Mouse (Mus musculus): ENCODE measurements at regions not wholly inside any gene's neighbourhood (a gene's known extent, or its start where the extent isn't known, plus 50 kb on each side); places are given as distances from the start of the nearest gene placed in this dataset.

DNA sequence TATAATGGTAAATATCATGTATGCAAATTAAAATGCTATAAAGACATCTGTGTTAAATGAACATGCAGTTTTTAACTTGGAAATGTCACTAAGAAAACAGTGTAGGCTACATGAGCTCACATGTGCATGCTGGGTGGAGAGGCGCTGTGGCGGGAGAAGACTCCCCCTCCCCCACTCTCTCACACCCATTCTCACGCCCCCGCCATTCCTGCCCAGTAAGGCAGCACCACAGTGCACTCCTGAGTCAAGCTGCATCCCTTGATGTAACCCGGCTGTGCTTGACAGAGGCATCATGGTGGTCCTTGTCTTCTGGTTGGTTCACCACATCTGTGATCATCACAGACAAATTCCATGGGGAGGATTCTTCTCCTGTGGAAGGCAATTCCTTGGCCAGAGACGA lies 647.1 kb upstream of the Fam19a5 start:
- in situ Hi-C loops (cut with MboI; ENCODE audit: low sequenced_read_pairs), result no loop called here

DNA sequence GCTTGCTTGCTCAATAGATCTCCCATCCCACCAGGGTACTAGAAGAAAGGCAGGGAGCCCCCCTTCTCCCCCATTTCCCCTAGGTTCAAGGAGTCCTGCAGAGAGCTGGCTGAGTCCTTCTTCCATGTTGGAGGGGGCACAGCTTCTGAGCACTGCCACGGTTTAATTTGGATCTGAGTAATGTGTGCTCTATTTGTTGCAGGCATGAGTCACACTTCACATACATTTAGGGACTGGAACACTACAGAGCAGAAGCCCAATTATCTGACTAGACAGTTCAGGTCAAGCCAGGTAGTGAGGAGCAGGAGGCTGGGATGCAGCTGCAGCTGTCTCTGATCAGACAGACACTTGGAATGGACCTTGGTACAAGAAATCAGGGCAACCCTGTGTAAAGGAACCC lies 644.1 kb upstream of the Fam19a5 start:
- in situ Hi-C loops (cut with MboI; ENCODE audit: low sequenced_read_pairs), result no loop called here

DNA sequence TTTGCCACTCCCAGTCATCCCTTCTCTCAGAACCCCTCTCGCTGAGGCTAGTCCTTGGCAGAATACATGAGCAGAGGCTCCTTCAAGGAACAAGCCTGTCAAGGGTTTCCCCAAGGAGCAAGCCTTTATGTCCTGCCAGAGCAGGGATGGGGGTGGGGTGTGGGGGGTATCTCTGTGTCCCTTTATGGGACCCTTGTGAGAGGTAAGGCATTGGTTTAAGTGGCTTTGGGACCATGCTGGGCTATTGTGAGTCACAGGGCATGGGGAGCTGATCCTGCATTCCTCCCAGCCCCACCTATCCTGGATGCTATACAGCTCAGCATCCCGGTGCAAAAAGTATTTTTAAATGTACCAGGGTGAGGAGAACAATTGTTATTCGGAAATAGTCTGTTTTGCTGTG lies 641.1 kb upstream of the Fam19a5 start:
- in situ Hi-C loops (cut with MboI; ENCODE audit: low sequenced_read_pairs), result no loop called here

DNA sequence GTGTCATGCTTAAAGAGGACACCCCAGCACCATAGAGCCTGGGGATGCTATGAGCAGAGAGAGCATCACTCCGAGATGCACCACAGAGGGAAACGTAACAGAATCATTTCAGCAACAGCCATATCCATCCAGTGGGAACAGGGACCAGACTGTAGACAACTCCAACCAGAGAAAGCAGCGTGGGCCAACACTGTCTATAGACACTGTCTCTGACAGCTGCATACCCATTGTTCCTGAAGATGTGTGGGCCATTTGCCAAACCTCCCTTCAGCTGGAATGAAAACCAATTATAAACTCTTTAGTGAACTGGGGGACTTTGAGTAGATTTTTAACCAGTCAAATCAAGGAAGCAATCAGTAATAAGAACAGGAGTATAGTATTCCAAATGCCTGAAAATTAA lies 630.8 kb upstream of the Fam19a5 start:
- in situ Hi-C loops (cut with MboI; ENCODE audit: low sequenced_read_pairs), result no loop called here

DNA sequence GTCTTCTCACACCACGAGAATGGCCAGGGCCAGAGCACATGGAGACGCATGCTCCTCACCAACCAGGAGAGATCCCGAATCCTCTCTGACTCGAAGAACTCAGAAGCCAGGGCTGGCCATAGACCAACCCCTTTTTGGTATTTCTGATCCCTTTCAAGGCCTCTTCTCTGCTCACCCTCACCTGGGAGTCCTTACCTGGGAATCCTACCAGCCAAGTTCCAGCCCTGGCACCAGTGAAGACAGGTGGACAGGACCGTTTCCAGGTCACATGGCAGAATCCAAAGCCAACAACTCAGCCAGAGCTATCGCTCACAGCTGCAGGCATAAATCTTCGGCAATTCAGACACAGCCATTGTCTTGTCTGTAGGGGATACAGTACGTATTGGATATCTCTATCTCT lies 626.2 kb upstream of the Fam19a5 start:
- in situ Hi-C loops (cut with MboI; ENCODE audit: low sequenced_read_pairs), result no loop called here

DNA sequence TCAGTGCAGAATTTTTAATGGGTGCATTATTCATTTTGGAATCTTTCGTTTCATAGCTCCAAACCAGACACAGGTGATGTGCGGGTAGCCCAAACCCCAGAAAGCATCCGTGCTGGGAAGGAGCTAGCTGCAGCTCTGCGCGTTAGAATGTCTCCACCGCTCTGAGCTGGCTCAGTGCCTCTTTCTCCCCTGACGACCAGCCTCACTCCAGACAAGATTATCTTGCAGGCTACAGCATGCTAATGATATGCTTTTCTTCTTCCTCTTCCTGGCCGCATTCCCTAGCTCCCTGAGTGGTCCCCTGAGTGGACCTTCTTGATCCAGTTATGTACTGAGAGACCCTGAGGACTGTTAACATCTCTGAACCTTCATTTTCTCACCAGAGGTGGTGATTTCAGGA lies 624.4 kb upstream of the Fam19a5 start:
- in situ Hi-C loops (cut with MboI; ENCODE audit: low sequenced_read_pairs), result no loop called here

DNA sequence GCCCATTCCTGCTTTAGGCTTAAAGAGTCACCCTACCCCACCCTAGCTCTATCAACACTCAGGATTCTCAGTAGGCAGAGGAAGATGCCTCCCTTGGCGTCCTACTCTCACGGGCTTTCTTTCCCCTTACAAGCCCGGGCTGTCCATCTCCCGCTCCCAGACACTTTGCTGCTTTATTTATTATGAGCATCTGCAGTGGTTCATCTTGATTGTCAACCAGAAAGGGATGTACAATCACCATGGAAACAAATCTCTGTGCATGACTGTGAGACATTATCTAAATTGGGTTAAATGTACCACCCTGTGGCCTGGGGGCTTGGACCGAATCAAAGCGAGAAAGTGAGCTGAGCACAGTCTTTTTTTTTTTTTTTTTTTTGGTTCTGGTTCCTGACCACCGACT lies 623.9 kb upstream of the Fam19a5 start:
- in situ Hi-C loops (cut with MboI; ENCODE audit: low sequenced_read_pairs), result no loop called here

DNA sequence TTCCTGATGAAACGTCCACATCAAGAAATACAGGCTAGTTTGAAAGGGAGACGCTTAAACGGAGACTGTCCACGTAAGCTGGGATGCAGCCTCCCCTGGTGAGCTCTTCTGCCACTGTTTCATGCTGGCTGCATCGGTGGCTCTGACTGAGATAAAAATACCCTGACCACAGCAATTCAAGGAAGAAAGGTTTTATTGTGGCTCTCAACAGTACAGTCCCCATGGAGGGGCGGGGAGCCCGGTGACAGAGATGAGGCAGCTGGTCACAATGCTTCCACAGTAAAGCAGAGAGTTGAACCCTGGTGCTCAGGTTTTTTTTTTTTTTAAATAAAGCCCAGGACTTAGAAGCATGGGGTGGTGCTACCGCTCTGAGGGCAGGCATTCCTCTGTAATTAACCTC lies 622.7 kb upstream of the Fam19a5 start:
- in situ Hi-C loops (cut with MboI; ENCODE audit: low sequenced_read_pairs), result no loop called here

DNA sequence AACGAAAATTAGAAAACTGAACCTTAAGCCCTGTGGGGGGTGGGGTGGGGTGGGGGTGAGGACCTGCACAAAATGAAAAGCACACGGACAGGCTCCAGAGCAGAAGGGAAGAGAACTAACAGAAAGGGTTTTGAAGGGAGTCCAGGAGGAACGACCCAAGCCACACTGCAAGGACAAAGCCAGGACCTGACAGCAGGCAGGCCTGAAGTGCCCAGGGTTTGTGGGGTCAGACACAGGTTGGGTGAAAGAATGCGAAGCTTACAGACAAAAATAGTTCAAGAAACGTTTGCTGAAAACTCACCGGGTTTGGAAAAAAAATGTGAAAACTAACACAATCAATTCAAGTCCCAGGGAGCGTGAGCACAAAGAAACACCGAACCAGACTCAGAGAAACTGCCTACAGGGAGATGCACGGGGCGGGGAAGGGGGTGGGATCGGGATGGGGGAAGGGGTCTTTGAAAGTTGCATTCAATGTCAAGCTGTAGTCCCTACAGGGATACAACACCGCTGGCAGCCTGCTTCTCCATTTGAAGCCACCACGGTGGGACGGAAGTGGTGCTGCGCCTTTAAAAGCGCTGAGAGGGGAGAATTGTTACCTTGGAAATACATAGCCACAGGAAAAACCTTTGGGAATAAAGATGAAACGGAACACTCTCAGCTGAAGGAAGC lies 618.9 kb upstream of the Fam19a5 start:
- in situ Hi-C loops (cut with MboI; ENCODE audit: low sequenced_read_pairs), result no loop called here

DNA sequence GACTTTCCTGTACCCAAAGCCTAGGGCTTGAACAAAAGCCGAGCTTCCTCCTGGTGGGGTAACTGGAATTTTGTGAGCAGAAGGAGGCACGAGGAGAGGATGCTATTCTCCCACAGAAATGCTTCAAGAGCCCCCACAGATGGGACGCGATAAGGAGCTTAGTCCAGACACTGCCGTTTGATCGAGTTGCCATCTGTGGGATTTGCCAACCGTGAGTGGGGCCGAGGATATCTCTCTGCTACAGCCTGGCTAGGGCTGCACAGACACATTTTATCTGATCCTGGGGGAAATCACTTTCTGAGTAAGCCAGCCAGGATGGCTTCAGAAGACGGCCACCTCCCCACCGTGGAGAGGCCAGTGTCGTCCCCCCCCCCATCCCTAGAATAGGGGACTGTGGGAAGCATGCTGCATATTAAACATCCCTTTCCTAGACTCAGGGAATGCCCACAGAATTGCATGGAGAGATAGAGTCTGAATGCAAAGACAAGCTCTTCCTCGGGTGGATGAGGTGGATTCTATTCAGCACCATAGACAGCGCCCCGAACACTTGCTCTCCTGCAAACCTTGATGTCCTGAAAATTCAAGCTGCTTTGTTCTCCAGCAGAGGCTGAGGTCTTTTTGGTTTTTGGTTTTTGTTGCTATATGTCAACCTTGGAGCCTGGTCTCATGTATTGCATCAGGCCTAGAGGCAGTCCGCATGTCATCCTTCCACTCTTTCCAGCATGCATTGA lies 611.6 kb upstream of the Fam19a5 start:
- in situ Hi-C loops (cut with MboI; ENCODE audit: low sequenced_read_pairs), result no loop called here

DNA sequence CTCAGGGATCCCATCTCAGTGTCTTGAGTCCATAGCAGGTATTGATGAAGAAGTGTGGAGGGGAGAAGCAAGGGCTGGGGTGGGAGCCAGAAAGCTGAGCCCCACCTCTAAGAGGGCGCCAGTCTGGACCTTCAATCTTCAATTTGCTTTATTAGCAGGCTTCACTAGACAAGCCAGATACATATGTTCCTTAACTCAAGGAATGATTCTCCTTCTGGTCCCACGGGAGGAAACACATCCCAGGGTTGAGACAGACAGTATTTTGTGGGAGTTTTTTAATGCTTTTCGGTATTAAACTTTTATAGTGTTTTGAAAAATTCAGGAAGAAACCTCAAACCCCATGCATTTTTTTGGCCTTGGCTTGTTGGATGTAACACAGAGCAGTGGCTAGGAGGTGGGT lies 606.7 kb upstream of the Fam19a5 start:
- in situ Hi-C loops (cut with MboI; ENCODE audit: low sequenced_read_pairs), result no loop called here

DNA sequence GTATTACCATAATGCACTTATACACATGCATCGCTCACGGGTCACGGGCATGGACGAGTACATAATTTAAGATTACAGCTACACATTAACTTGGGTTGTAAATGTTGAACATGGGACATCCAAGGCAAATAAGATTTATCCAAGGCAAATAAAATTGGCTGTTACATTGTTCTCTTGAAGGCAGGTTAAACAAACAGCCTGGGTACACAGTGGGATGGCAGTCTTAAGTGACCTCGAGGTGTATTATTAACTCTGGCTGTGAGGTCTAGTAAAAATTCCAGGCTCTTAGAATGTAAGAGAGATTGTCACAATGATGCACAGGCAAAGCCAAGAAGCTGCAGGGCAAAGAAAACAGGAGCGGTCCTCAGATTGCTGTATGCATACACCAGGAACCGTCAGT lies 599.6 kb upstream of the Fam19a5 start:
- in situ Hi-C loops (cut with MboI; ENCODE audit: low sequenced_read_pairs), result no loop called here

DNA sequence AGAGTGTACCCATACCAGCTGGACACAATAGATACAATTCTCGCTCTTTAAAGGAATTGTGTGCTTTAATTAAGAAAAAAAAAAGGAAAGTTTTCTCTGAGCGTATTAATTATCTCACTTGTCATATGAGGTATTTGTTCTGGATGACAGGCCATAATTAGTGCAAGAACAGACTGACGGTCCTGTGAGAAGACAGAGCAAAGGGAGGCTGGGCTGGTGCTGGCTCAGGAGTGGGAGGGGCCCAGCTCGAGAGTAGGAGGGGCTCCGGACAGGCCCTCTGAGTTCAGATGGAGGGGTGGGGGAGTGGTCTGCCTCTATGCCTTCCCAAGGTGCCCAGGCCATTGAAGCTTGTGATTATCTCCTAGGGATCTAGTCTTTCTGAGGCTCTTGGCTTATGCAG lies 591.5 kb upstream of the Fam19a5 start:
- in situ Hi-C loops (cut with MboI; ENCODE audit: low sequenced_read_pairs), result no loop called here

DNA sequence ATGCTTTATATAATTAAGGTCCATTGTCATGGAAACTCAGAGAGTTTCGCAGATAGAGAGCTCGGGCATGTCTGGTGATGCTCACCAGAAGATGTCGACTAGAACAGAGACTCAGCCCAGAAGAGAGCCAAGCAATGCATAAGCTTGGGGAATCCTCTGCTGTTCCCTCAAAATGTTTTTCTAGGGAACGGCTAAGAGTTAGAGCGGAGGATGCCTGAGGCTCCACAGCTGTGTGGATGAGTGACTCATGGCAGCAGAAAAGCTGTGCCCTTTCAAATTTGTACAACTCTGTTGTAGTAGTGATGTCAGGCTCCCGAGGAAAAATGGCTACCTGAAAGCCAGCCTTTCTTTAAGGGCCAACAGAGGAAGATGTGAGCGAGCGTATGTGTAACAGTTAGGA lies 586.2 kb upstream of the Fam19a5 start:
- in situ Hi-C loops (cut with MboI; ENCODE audit: low sequenced_read_pairs), result no loop called here

DNA sequence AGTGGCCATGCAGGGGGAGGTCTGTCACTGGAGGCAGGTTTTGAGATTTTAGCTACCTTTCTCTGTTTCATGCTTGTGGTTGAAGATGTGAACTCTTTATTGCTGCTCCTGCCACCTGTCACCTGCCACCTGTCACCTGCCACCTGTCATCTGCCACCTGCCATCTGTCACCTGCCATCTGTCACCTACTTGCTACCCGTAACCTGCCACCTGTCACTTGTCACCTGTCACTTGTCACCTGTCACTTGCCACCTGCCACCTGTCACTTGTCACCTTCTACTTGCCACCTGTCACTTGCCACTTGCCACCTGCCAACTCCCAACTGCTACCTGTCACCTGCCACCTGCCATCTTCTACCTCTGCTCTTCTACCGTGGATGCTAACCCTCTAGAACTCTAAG lies 581.2 kb upstream of the Fam19a5 start:
- in situ Hi-C loops (cut with MboI; ENCODE audit: low sequenced_read_pairs), result no loop called here

DNA sequence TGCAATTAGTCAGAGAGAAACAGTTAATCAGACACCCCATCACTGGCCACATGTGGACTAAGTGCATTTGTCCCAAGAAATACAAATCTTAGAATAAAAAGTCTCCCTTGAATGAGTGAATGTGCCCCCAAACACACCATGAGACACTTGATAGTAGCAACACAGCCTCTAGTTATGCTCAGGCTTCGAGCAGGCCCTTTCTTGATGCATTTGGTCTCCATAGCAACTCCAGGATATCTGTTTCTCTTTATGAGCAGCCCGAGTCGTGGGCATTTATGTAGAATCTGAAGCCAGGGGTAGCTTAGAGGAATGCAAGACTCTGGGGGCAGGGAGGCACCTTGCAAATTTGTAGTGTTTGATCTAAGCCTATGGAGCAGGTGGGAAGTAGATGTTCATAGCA lies 580.6 kb upstream of the Fam19a5 start:
- in situ Hi-C loops (cut with MboI; ENCODE audit: low sequenced_read_pairs), result no loop called here

DNA sequence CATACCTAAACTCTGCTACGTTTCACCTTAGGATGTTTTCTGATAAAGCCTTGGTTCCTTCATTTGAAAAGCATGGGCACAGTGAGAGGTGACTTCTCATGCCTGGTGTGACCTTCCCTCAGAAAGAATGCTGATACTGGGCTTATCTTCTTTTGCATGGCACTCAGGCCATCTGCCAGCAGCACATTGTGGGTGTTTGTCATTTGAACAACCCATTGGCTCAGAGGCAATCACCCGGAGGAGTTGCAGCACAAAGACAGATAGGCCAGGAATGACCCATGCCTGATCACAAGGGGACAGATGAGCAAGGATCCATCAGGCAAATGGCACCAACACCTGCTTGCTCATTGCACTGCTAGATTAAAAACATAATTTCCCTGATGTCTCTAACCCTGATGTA lies 572.7 kb upstream of the Fam19a5 start:
- in situ Hi-C loops (cut with MboI; ENCODE audit: low sequenced_read_pairs), result no loop called here

DNA sequence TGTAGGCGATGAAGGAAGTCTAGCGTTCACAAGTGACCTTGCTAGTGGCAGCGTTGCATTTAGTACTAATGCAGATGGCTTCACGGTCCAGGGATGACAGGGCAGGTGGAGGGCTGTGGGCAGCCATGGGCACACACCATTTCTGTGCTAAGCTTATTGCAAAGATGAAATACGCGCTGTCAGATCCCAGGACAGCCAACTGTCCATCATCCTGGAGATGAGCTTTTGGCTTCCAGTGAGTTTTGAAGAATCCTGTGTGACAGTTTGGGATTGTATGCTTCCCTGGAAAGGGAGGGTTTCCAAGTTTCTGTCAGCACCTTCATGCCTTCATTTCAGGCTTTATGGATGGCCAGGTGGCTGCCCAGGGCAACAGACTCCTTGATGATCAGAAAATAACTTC lies 547.9 kb upstream of the Fam19a5 start:
- in situ Hi-C loops (cut with MboI; ENCODE audit: low sequenced_read_pairs), result no loop called here

DNA sequence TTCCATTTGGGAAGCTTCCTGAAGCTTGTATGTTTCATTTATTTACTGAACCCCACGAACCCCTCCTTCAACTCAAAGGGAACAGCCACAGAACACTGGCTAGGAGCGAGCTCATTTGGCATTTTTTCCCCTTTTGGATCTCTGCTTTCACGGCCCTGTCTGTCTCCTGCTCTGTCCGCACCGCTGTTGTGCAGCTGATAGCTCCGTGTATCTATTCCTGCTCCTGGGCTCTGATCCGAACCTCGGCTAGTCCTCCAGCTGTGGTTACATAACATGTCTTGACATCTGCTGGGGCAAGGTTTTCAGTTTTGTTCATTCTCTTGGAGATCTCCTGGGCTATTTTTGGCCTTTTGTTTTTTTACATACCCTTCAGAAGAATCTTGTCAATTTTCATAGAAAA lies 525.1 kb upstream of the Fam19a5 start:
- in situ Hi-C loops (cut with MboI; ENCODE audit: low sequenced_read_pairs), result no loop called here

DNA sequence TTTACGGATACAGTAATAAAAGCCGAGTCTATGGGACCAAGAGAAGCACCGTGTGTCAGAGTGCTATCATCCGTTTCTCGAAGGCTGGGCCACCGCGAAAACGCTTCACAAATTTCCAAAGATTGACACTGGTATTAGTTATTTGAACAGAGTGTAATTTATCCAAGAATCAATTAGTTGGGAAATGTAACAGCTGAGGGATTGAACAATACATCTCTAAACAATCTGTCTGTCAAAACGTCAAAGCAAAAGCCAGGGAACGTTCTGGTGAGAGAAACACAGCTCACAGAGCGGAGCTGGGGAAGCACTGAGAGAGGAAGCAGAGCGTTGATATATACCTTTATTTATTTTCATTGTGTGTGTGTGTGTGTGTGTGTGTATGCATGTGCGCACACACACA lies 498.1 kb upstream of the Fam19a5 start:
- in situ Hi-C loops (cut with MboI; ENCODE audit: low sequenced_read_pairs), result no loop called here

DNA sequence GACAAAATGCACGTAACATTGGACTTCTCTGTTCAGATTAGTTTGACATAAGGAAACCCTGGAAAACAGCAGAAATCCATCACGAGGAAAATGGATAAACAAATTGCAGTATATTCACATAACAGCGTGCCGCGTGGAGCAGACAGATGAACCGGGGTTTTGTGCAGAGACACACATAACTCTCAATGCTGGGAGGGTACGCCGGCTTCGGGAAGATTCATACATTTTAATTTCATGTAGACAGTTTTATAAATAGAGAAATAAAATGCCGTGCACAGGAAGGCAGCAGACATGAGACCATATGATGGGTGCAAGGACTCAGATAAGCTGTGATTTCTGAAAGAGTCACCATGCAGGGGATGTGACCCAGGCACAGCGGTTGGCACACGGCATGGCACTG lies 489.9 kb upstream of the Fam19a5 start:
- in situ Hi-C loops (cut with MboI; ENCODE audit: low sequenced_read_pairs), result no loop called here

DNA sequence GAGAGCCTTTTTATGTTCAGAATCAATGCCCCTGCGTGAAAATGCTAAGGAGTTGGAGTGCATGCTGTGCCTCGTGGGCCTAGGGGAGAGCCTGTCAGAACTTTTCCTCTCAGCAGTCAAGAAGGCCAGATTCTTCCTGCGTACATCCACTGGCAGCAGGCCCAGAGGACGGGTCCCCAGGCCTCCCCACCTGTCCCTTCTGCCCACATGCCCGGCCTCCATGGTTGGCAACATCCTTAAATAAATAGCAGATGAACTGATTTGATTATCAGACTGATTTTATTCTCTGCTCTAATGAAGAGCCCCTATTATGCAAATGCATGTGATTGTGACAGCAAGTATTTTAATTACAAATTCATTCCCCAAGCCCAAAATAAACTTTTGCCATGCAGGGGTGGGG lies 479.2 kb upstream of the Fam19a5 start:
- in situ Hi-C loops (cut with MboI; ENCODE audit: low sequenced_read_pairs), result no loop called here

DNA sequence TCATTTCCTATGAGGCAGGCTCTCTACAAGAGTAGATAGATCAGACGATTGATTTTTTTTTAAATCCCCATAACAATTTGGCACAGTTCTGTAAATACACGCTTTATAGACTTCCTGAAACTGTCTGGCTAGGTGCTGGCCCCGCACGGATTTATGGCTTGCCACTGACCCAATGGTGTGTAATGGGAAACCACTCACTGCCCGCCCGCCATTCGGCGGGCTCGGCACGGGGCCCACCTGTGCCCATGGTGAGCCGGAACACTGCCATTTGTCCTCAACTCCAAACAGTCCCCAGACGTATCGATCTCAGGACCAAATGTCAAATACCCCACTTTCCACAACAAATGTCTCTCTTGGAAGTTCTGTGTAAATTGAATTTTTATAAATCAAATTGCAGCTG lies 475.8 kb upstream of the Fam19a5 start:
- in situ Hi-C loops (cut with MboI; ENCODE audit: low sequenced_read_pairs), result no loop called here

Measured in CH12F3 (cell line).